Mouse (Mus musculus) lung, adult 2 months (tissue): ENCODE measurements at regions not wholly inside any gene's neighbourhood (a gene's known extent, or its start where the extent isn't known, plus 50 kb on each side); places are given as distances from the start of the nearest gene placed in this dataset.

ENCODE experiments used
- CTCF ChIP-seq: fragments of 200-500 bp; IDR thresholded peaks from 2 replicates; pipeline ENCODE4 v1.5.1; 2011; ENCODE audit warnings: mild to moderate bottlenecking, low read length, control low read depth; ENCODE audit not compliant: insufficient read depth
- POLR2A ChIP-seq: fragments of 200-500 bp; IDR thresholded peaks from 2 replicates; pipeline ENCODE4 v1.6.1; 2011; ENCODE audit warnings: low read depth, mild to moderate bottlenecking, control low read depth, low read length, borderline replicate concordance; ENCODE audit errors: extremely low read depth

DNA sequence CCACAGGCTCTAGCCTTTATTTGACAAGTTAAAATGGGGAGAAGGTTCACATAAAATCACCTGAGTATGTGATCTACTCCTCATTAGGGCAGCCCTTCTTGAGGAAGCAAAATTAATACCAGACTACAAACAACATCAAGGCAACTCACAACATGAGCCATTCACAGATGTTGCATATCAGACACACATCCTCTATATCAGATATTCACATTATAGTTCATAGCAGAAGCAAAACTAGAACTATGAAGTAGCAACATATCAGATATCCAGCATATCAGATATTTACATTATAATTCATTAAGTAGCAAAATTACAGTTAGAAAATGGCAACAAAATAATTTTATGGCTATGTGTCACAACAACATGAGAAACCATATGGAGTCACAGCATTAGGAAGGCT is 217.0 kb downstream of the Tle4 start:
- TF ChIP-seq POLR2A (no peak), CTCF (no peak)
